Comparison of ENCODE assay signal across 24 mouse cellular contexts in genomic region chr4:148016981-148017380, GRCm38 (mm10). TPM values are rescaled to one million over a fixed set of nuclear protein-coding genes. Genes with fewer than 3 reads are reported as not detected.
A peak's percentile ranks its signal among the peaks of the same experiment; 100 is the strongest.
DNase-seq lines count a peak whose midpoint lies in the region; ATAC-seq lines count a peak whose summit lies in the region.
"Had no signal": no experiment of that assay in that cellular context is flagged by ENCODE, and none has a peak within 500 bp of the region (broad histone marks: within the 10 kb centered on the region; RNA-seq: fewer than 3 reads in every experiment).

No protein-coding gene starts in this region.

- H3K27me3 ChIP-seq in kidney, embryonic 14.5 days (ENCODE audit: control insufficient read depth, insufficient read depth, low read length), result no peaks in the 10 kb centered on the region
- H3K27me3 ChIP-seq: CH12.LX; embryonic facial prominence, embryonic 13.5 days; forebrain, embryonic 12.5 days; heart, embryonic 15.5 days; Patski had no signal

- H3K9me3 ChIP-seq in kidney, embryonic 14.5 days (ENCODE audit: control insufficient read depth, low read length), result no peaks in the 10 kb centered on the region
- H3K9me3 ChIP-seq: embryonic facial prominence, embryonic 13.5 days; forebrain, embryonic 12.5 days; heart, embryonic 15.5 days had no signal

- peaks cover 88% of the 10 kb centered on the region for H3K36me3 ChIP-seq in kidney, embryonic 14.5 days (ENCODE audit: control insufficient read depth, insufficient read depth, low read length)

- H3K4me1 ChIP-seq in kidney, embryonic 14.5 days (ENCODE audit: control insufficient read depth, insufficient read depth, low read length), result no peaks in the 10 kb centered on the region
- H3K4me1 ChIP-seq: heart, embryonic 15.5 days had no signal

- no peak overlapping the region for H3K4me2 ChIP-seq in kidney, embryonic 14.5 days (replicated peaks; ENCODE audit: low read depth, low read length)
- H3K4me2 ChIP-seq: embryonic facial prominence, embryonic 13.5 days; forebrain, embryonic 12.5 days; heart, embryonic 11.5 days; heart, embryonic 15.5 days had no signal

- no peak for ATAC-seq in kidney, embryonic 14.5 days (ENCODE audit: low FRiP score, low TSS enrichment)
- no peak for ATAC-seq in granulocyte monocyte progenitor cell, adult 5-6 weeks (replicated peaks; ENCODE audit: poor library complexity, severe bottlenecking)
- ATAC-seq: activated CD4-positive, CD25-positive, alpha-beta regulatory T cell, adult 4 months; forebrain, embryonic 16.5 days; Patski had no signal

- no peak overlapping the region for H3K9ac ChIP-seq in kidney, embryonic 14.5 days (ENCODE audit: low read depth, low read length)
- H3K9ac ChIP-seq: embryonic facial prominence, embryonic 13.5 days; forebrain, embryonic 12.5 days; heart, embryonic 15.5 days had no signal

- no peak overlapping the region for H3K4me3 ChIP-seq in kidney, embryonic 14.5 days (ENCODE audit: low read length)
- H3K4me3 ChIP-seq: embryonic facial prominence, embryonic 13.5 days; forebrain, embryonic 12.5 days; heart, adult 2 months; heart, embryonic 15.5 days had no signal

- DNase-seq in kidney, adult 11 months, result peak; percentile 77
- peak; percentile 71 for DNase-seq in kidney, adult 9 months
- peak; percentile 50 for DNase-seq in kidney, postnatal 14 days
- DNase-seq in urinary bladder, postnatal 10 days (ENCODE audit: low spot score), result no peak
- DNase-seq: adrenal gland, postnatal 14 days; cerebellum, adult 11-12 months; cerebellum, adult 9-11 months; cerebellum, postnatal 36 days; gastrocnemius, postnatal 10 days; heart, adult 2 months; heart, postnatal 14 days had no signal

- H3K27ac ChIP-seq in kidney, embryonic 14.5 days (ENCODE audit: low read depth, low read length), result no peak overlapping the region
- H3K27ac ChIP-seq: embryonic facial prominence, embryonic 13.5 days; forebrain, embryonic 12.5 days; heart, adult 2 months; heart, embryonic 15.5 days had no signal

- WGBS in kidney, embryonic 14.5 days, result 84% methylated on average over 3 of the region's 3 CpGs

RNA-seq across cellular contexts. Expression of gene Nppa, which starts 16.5 kb away (rescaled TPM):
- 0.45 TPM in 1 of 2 replicates, not detected in the other for polyA plus RNA-seq in kidney, embryonic 14.5 days (2014; fragmentation: Nextera tagmentation; extraction: Ambion mirVana)
- not detected in 2 replicates for total RNA-seq in granulocyte monocyte progenitor cell, adult 5-6 weeks (2014; fragmentation: Nextera tagmentation)
- total RNA-seq in granulocyte monocyte progenitor cell, adult 5-6 weeks (2017), result not detected in 2 replicates
- total RNA-seq: adrenal gland, adult 18-20 months; adrenal gland, postnatal 14 days; CH12.LX; gastrocnemius, postnatal 10 days; gastrocnemius, postnatal 4 days had no signal
- polyA plus RNA-seq: activated CD4-positive, CD25-positive, alpha-beta regulatory T cell, adult 4 months; forebrain, embryonic 16.5 days; hindbrain, embryonic 11.5 days had no signal

RNA-seq across cellular contexts. Expression of gene Clcn6, which starts 21.6 kb away (rescaled TPM):
- 4.0 and 6.0 TPM in 2 replicates for polyA plus RNA-seq in kidney, embryonic 14.5 days (2014; fragmentation: Nextera tagmentation; extraction: Ambion mirVana)
- 7.4 and 9.1 TPM in 2 replicates for total RNA-seq in granulocyte monocyte progenitor cell, adult 5-6 weeks (2014; fragmentation: Nextera tagmentation)
- total RNA-seq in granulocyte monocyte progenitor cell, adult 5-6 weeks (2017), result 1.3 and 4.3 TPM in 2 replicates

RNA-seq across cellular contexts. Expression of gene Mthfr, which starts 21.9 kb away (rescaled TPM):
- 11.8 and 19.7 TPM in 2 replicates for polyA plus RNA-seq in kidney, embryonic 14.5 days (2014; fragmentation: Nextera tagmentation; extraction: Ambion mirVana)
- total RNA-seq in granulocyte monocyte progenitor cell, adult 5-6 weeks (2014; fragmentation: Nextera tagmentation), result 5.4 and 7.6 TPM in 2 replicates
- total RNA-seq in granulocyte monocyte progenitor cell, adult 5-6 weeks (2017), result 2.7 and 9.0 TPM in 2 replicates

RNA-seq across cellular contexts. Expression of gene Nppb, which starts 31.4 kb away (rescaled TPM):
- not detected in 2 replicates for polyA plus RNA-seq in kidney, embryonic 14.5 days (2014; fragmentation: Nextera tagmentation; extraction: Ambion mirVana)
- total RNA-seq in granulocyte monocyte progenitor cell, adult 5-6 weeks (2014; fragmentation: Nextera tagmentation), result not detected in 2 replicates
- total RNA-seq in granulocyte monocyte progenitor cell, adult 5-6 weeks (2017), result not detected in 2 replicates
- total RNA-seq: adrenal gland, postnatal 14 days; CH12.LX; gastrocnemius, postnatal 10 days; gastrocnemius, postnatal 4 days had no signal
- polyA plus RNA-seq: activated CD4-positive, CD25-positive, alpha-beta regulatory T cell, adult 4 months; forebrain, embryonic 12.5 days; forebrain, embryonic 16.5 days had no signal
